Comparison of ENCODE assay signal across 32 mouse cellular contexts in the genomic region with DNA sequence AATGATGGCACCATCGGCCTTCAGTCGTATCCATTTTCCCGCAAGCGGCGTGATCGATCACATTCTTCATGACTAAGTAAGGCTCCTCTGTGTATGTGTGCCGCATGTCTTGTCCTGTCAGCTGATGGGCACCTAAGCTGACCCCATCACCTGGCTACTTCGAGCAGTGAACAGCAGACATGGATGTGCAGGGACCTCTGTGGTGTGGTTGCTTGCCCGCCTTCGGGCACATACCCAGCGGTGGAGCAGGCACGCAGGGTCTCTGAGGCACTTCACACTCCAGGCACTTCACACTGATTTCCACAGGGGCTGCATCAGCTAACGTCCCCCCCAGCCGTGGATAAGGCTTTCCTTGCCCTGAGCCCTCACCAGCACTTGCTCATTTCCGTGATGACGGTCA. TPM values are rescaled to one million over a fixed set of nuclear protein-coding genes. Genes with fewer than 3 reads are reported as not detected.
DNase-seq lines count a peak whose midpoint lies in the region; ATAC-seq lines count a peak whose summit lies in the region.
"Had no signal": no experiment of that assay in that cellular context is flagged by ENCODE, and none has a peak within 500 bp of the region (broad histone marks: within the 10 kb centered on the region; RNA-seq: fewer than 3 reads in every experiment).

No protein-coding gene starts in this region.

- H3K4me1 ChIP-seq in heart, embryonic 10.5 days = no peaks in the 10 kb centered on the region
- H3K4me1 ChIP-seq in midbrain, embryonic 11.5 days (ENCODE audit: control insufficient read depth, insufficient read depth, low read length) = no peaks in the 10 kb centered on the region
- H3K4me1 ChIP-seq in midbrain, embryonic 14.5 days (ENCODE audit: control insufficient read depth, insufficient read depth, low read length) = no peaks in the 10 kb centered on the region
- H3K4me1 ChIP-seq: embryonic facial prominence, embryonic 12.5 days; hindbrain, embryonic 15.5 days; intestine, embryonic 15.5 days had no signal

- H3K27ac ChIP-seq in heart, embryonic 10.5 days = no peak overlapping the region
- no peak overlapping the region for H3K27ac ChIP-seq in midbrain, embryonic 11.5 days (ENCODE audit: low read depth, low read length)
- no peak overlapping the region for H3K27ac ChIP-seq in midbrain, embryonic 14.5 days (replicated peaks; ENCODE audit: low read depth, low read length)
- H3K27ac ChIP-seq: embryonic facial prominence, embryonic 12.5 days; embryonic facial prominence, embryonic 15.5 days; gastrocnemius, adult 2 months; hindbrain, embryonic 15.5 days; intestine, embryonic 15.5 days had no signal

- no peaks in the 10 kb centered on the region for H3K36me3 ChIP-seq in heart, embryonic 10.5 days
- no peaks in the 10 kb centered on the region for H3K36me3 ChIP-seq in midbrain, embryonic 11.5 days (ENCODE audit: control insufficient read depth, insufficient read depth, low read length)
- no peaks in the 10 kb centered on the region for H3K36me3 ChIP-seq in midbrain, embryonic 14.5 days (ENCODE audit: control insufficient read depth, insufficient read depth, low read length)
- H3K36me3 ChIP-seq: embryonic facial prominence, embryonic 12.5 days; embryonic facial prominence, embryonic 15.5 days; G1E; hindbrain, embryonic 15.5 days; intestine, embryonic 15.5 days had no signal

- intact Hi-C loops in heart, postnatal 14 days (cut with DNase I) = no loop called here

- no peak overlapping the region for H3K4me3 ChIP-seq in heart, embryonic 10.5 days
- H3K4me3 ChIP-seq in midbrain, embryonic 11.5 days (ENCODE audit: low read depth, low read length) = no peak overlapping the region
- no peak overlapping the region for H3K4me3 ChIP-seq in midbrain, embryonic 14.5 days (replicated peaks; ENCODE audit: low read depth, low read length)
- H3K4me3 ChIP-seq: embryonic facial prominence, embryonic 12.5 days; embryonic facial prominence, embryonic 15.5 days; gastrocnemius, adult 2 months; hindbrain, embryonic 15.5 days; intestine, embryonic 15.5 days had no signal

- H3K9ac ChIP-seq in midbrain, embryonic 11.5 days (ENCODE audit: low read length) = no peak overlapping the region
- H3K9ac ChIP-seq in midbrain, embryonic 14.5 days (replicated peaks; ENCODE audit: low read length) = no peak overlapping the region
- H3K9ac ChIP-seq: embryonic facial prominence, embryonic 12.5 days; embryonic facial prominence, embryonic 15.5 days; forebrain, postnatal 0 days; hindbrain, embryonic 15.5 days; intestine, embryonic 15.5 days had no signal

- DNase-seq in heart, embryonic 10.5 days (ENCODE audit: low spot score) = peak; percentile 64
- no peak for DNase-seq in heart, postnatal 14 days
- DNase-seq in midbrain, embryonic 11.5 days (ENCODE audit: low spot score, missing footprints) = peak; percentile 67
- no peak for DNase-seq in midbrain, embryonic 14.5 days
- DNase-seq in testis, postnatal 10 days (ENCODE audit: low spot score) = peak; percentile 34
- DNase-seq: adrenal gland, postnatal 10 days; adrenal gland, postnatal 36 days; B cell, adult 2 months; cerebellum, adult 18-20 months; cerebellum, adult 9-11 months; cerebellum, postnatal 25 days; forebrain, postnatal 0 days; gastrocnemius, adult 2 months; gastrocnemius, postnatal 14 days; heart, adult 18-20 months; heart, postnatal 36 days had no signal

- H3K9me3 ChIP-seq in heart, embryonic 10.5 days = peaks cover 6% of the 10 kb centered on the region
- H3K9me3 ChIP-seq in midbrain, embryonic 11.5 days (ENCODE audit: control insufficient read depth, low read length) = peaks cover 8% of the 10 kb centered on the region; the same call in 1 of the 2 replicates
- H3K9me3 ChIP-seq in midbrain, embryonic 14.5 days (ENCODE audit: control insufficient read depth, low read length) = peaks cover 7% of the 10 kb centered on the region; the same call in 1 of the 2 replicates
- H3K9me3 ChIP-seq: G1E; intestine, embryonic 15.5 days had no signal

- 92% methylated on average over 16 of the region's 16 CpGs for WGBS in heart, embryonic 10.5 days
- WGBS in midbrain, embryonic 11.5 days = 91% methylated on average over 16 of the region's 16 CpGs
- WGBS in midbrain, embryonic 14.5 days = 94% methylated on average over 16 of the region's 16 CpGs

- no peak overlapping the region for H3K4me2 ChIP-seq in midbrain, embryonic 11.5 days
- H3K4me2 ChIP-seq in midbrain, embryonic 14.5 days (ENCODE audit: low read length) = no peak overlapping the region
- H3K4me2 ChIP-seq: embryonic facial prominence, embryonic 12.5 days; embryonic facial prominence, embryonic 15.5 days; heart, embryonic 11.5 days; hindbrain, embryonic 15.5 days; intestine, embryonic 15.5 days had no signal

- ATAC-seq in midbrain, embryonic 11.5 days (ENCODE audit: low FRiP score) = no peak
- no peak for ATAC-seq in midbrain, embryonic 14.5 days (ENCODE audit: low FRiP score, low TSS enrichment)
- ATAC-seq in inflammation-experienced regulatory T-cells, adult 6 months = no peak
- ATAC-seq: forebrain, embryonic 14.5 days; forebrain, postnatal 0 days; intestine, embryonic 15.5 days; Patski had no signal

- peaks cover 18% of the 10 kb centered on the region; the same call in 1 of the 2 replicates for H3K27me3 ChIP-seq in heart, embryonic 10.5 days (ENCODE audit: insufficient read depth, poor library complexity, severe bottlenecking)
- H3K27me3 ChIP-seq in midbrain, embryonic 11.5 days (ENCODE audit: control insufficient read depth, insufficient read depth, low read length) = no peaks in the 10 kb centered on the region
- H3K27me3 ChIP-seq in midbrain, embryonic 14.5 days (ENCODE audit: control insufficient read depth, insufficient read depth, low read length) = no peaks in the 10 kb centered on the region
- H3K27me3 ChIP-seq: embryonic facial prominence, embryonic 12.5 days; embryonic facial prominence, embryonic 15.5 days; intestine, embryonic 15.5 days had no signal

RNA-seq across cellular contexts. Expression of a gene that starts 28.1 kb away (rescaled TPM):
- polyA plus RNA-seq in heart, embryonic 10.5 days (2016; fragmentation: Nextera tagmentation; extraction: Ambion mirVana) = 0.41 TPM in 1 of 2 replicates, not detected in the other
- total RNA-seq in heart, postnatal 14 days (2021) = 1 to 10 TPM in 1 of 2 experiments, under 1 TPM in 1; 0.14 to 2.0 TPM
- not detected in 2 replicates for polyA plus RNA-seq in midbrain, embryonic 11.5 days (2014; fragmentation: Nextera tagmentation; extraction: Ambion mirVana)
- 0.08 and 0.25 TPM in 2 replicates for polyA plus RNA-seq in midbrain, embryonic 14.5 days (2014; fragmentation: Nextera tagmentation; extraction: Ambion mirVana)
- not detected for polyA plus RNA-seq in inflammation-experienced regulatory T-cells, adult 6 months (2017; shearing (Covaris generic))
- total RNA-seq: adrenal gland, adult 18-20 months; adrenal gland, postnatal 10 days; adrenal gland, postnatal 36 days; CH12.LX; common myeloid progenitor, adult 5-6 weeks; gastrocnemius, adult 2 months; heart, postnatal 36 days had no signal
- polyA plus RNA-seq: G1E; heart, embryonic 14.5 days; heart, postnatal 0 days had no signal

RNA-seq across cellular contexts. Expression of a gene that starts 30.2 kb away (rescaled TPM):
- polyA plus RNA-seq in heart, embryonic 10.5 days (2016; fragmentation: Nextera tagmentation; extraction: Ambion mirVana) = 0.05 and 0.06 TPM in 2 replicates
- under 1 TPM in 1 of 2 experiments, not detected in 1; 0.02 TPM for total RNA-seq in heart, postnatal 14 days (2021)
- polyA plus RNA-seq in midbrain, embryonic 11.5 days (2014; fragmentation: Nextera tagmentation; extraction: Ambion mirVana) = 0.03 and 0.08 TPM in 2 replicates
- polyA plus RNA-seq in midbrain, embryonic 14.5 days (2014; fragmentation: Nextera tagmentation; extraction: Ambion mirVana) = 0.04 TPM in 2 replicates
- not detected for polyA plus RNA-seq in inflammation-experienced regulatory T-cells, adult 6 months (2017; shearing (Covaris generic))
- total RNA-seq: adrenal gland, adult 18-20 months; adrenal gland, postnatal 10 days; adrenal gland, postnatal 36 days; common myeloid progenitor, adult 5-6 weeks; gastrocnemius, adult 2 months; gastrocnemius, postnatal 14 days; gastrocnemius, postnatal 4 days; heart, adult 18-20 months; heart, postnatal 36 days had no signal
- polyA plus RNA-seq: frontal cortex, adult 2 months; G1E; heart, embryonic 11.5 days; heart, embryonic 14.5 days had no signal

RNA-seq across cellular contexts. Expression of a gene that starts 49.2 kb away (rescaled TPM):
- polyA plus RNA-seq in heart, embryonic 10.5 days (2016; fragmentation: Nextera tagmentation; extraction: Ambion mirVana) = 315 and 364 TPM in 2 replicates
- total RNA-seq in heart, postnatal 14 days (2021) = 100 to 1,000 TPM; 102 to 105 TPM
- 422 and 423 TPM in 2 replicates for polyA plus RNA-seq in midbrain, embryonic 11.5 days (2014; fragmentation: Nextera tagmentation; extraction: Ambion mirVana)
- 275 and 305 TPM in 2 replicates for polyA plus RNA-seq in midbrain, embryonic 14.5 days (2014; fragmentation: Nextera tagmentation; extraction: Ambion mirVana)
- 100 to 1,000 TPM; 176 to 203 (median 189) TPM for polyA plus RNA-seq in inflammation-experienced regulatory T-cells, adult 6 months (2017; shearing (Covaris generic))

Comparison
In these comparisons a context has a peak if more than half of its experiments do, and no peak if none do; other contexts are left out.
1. DNase-seq: peak in heart, embryonic 10.5 days (single experiment), midbrain, embryonic 11.5 days (single experiment) and testis, postnatal 10 days (single experiment); none in heart, postnatal 14 days (0 of 2) and midbrain, embryonic 14.5 days (single experiment).